Mouse (Mus musculus): ENCODE data around the gene Crybg2. TPM values are rescaled to one million over a fixed set of nuclear protein-coding genes. Genes with fewer than 3 reads are reported as not detected.

Gene Crybg2
- polyA plus RNA-seq, 2 experiments: 0.23 to 0.42 TPM

GRCm38 (mm10) chr4:134058166-134058715 is 2.4 kb upstream of the Crybg2 start:
- Histone ChIP-seq H3K4me1 (replicated peaks; ENCODE audit: control insufficient read depth in 2 of 2, insufficient read depth in 2 of 2, low read length in 1 of 2) (peaks cover 0 to 9% of the 10 kb centered on the region in 2 experiments; a peak in 3 of 4 replicates), H3K27ac (no peak overlapping the region), H3K4me2 (ENCODE audit: low read depth) (peak overlapping the region; percentile 41), H3K4me3 (ENCODE audit: insufficient read depth in 1 of 2, low read depth in 2 of 2, low read length in 2 of 2) (no peak overlapping the region), H3K36me3 (replicated peaks; ENCODE audit: control insufficient read depth, insufficient read depth, low read depth) (no peaks in the 10 kb centered on the region), H3K9me3 (ENCODE audit: control insufficient read depth, low read length) (no peaks in the 10 kb centered on the region), H3K9ac (replicated peaks) (no peak overlapping the region), H3K27me3 (ENCODE audit: control insufficient read depth, insufficient read depth, low read length) (no peaks in the 10 kb centered on the region)
- no peak for DNase-seq (ENCODE audit: low read depth in 3 of 3, low spot score in 3 of 3)
- WGBS (ENCODE audit: insufficient replicate concordance): 15% methylated on average over 14 of the region's 14 CpGs
- TF ChIP-seq CTCF (IDR thresholded peaks at IDR 0.05; ENCODE audit: low read depth): no peak
- no peak for TF ChIP-seq EP300 (IDR thresholded peaks at IDR 0.05; ENCODE audit: low read depth)
- ATAC-seq (ENCODE audit: insufficient read depth): no peak

GRCm38 (mm10) chr4:134058908-134059307 is 1.7 kb upstream of the Crybg2 start:
- no peak overlapping the region for H3K9ac ChIP-seq (replicated peaks)
- H3K4me2 ChIP-seq (ENCODE audit: low read depth): no peak overlapping the region
- DNase-seq (ENCODE audit: low read depth in 3 of 3, low spot score in 3 of 3): no peak
- WGBS (ENCODE audit: insufficient replicate concordance): 50% methylated on average over 6 of the region's 6 CpGs
- TF ChIP-seq CTCF (IDR thresholded peaks at IDR 0.05; ENCODE audit: low read depth): no peak
- TF ChIP-seq EP300 (IDR thresholded peaks at IDR 0.05; ENCODE audit: low read depth): no peak
- no peaks in the 10 kb centered on the region for H3K9me3 ChIP-seq (ENCODE audit: control insufficient read depth, low read length)
- H3K27me3 ChIP-seq (ENCODE audit: control insufficient read depth, insufficient read depth, low read length): no peaks in the 10 kb centered on the region
- H3K4me1 ChIP-seq (replicated peaks; ENCODE audit: control insufficient read depth in 2 of 2, insufficient read depth in 2 of 2, low read length in 1 of 2): peaks cover 0 to 9% of the 10 kb centered on the region in 2 experiments; a peak in 3 of 4 replicates
- no peaks in the 10 kb centered on the region for H3K36me3 ChIP-seq (replicated peaks; ENCODE audit: control insufficient read depth, insufficient read depth, low read depth)
- no peak overlapping the region for H3K4me3 ChIP-seq (ENCODE audit: insufficient read depth in 1 of 2, low read depth in 2 of 2, low read length in 2 of 2)
- no peak for ATAC-seq (ENCODE audit: insufficient read depth)
- no peak overlapping the region for H3K27ac ChIP-seq

GRCm38 (mm10) chr4:134061166-134061830 is 683 bp downstream of the Crybg2 start:
- Histone ChIP-seq H3K36me3 (replicated peaks; ENCODE audit: control insufficient read depth, insufficient read depth, low read depth) (no peaks in the 10 kb centered on the region), H3K4me3 (ENCODE audit: insufficient read depth in 1 of 2, low read depth in 2 of 2, low read length in 2 of 2) (no peak overlapping the region), H3K9me3 (ENCODE audit: control insufficient read depth, low read length) (no peaks in the 10 kb centered on the region), H3K27me3 (ENCODE audit: control insufficient read depth, insufficient read depth, low read length) (no peaks in the 10 kb centered on the region; the same call in 1 of the 2 replicates), H3K4me2 (ENCODE audit: low read depth) (no peak overlapping the region), H3K27ac (no peak overlapping the region), H3K9ac (replicated peaks) (no peak overlapping the region), H3K4me1 (replicated peaks; ENCODE audit: control insufficient read depth in 2 of 2, insufficient read depth in 2 of 2, low read length in 1 of 2) (peaks cover 0 to 9% of the 10 kb centered on the region in 2 experiments; a peak in 3 of 4 replicates)
- ATAC-seq (ENCODE audit: insufficient read depth): no peak
- WGBS (ENCODE audit: insufficient replicate concordance): 47% methylated on average over 18 of the region's 18 CpGs
- TF ChIP-seq EP300 (IDR thresholded peaks at IDR 0.05; ENCODE audit: low read depth) (no peak), CTCF (IDR thresholded peaks at IDR 0.05; ENCODE audit: low read depth) (no peak)
- no peak for DNase-seq (ENCODE audit: low read depth in 3 of 3, low spot score in 3 of 3)

- Histone ChIP-seq H3K4me3 (ENCODE audit: insufficient read depth in 1 of 2, low read depth in 2 of 2, low read length in 2 of 2) (no peak overlapping the region), H3K36me3 (replicated peaks; ENCODE audit: control insufficient read depth, insufficient read depth, low read depth) (no peaks in the 10 kb centered on the region), H3K9ac (replicated peaks) (no peak overlapping the region), H3K27ac (no peak overlapping the region), H3K4me1 (replicated peaks; ENCODE audit: control insufficient read depth in 2 of 2, insufficient read depth in 2 of 2, low read length in 1 of 2) (peaks cover 0 to 9% of the 10 kb centered on the region in 2 experiments; a peak in 3 of 4 replicates), H3K27me3 (ENCODE audit: control insufficient read depth, insufficient read depth, low read length) (no peaks in the 10 kb centered on the region; the same call in 1 of the 2 replicates), H3K4me2 (ENCODE audit: low read depth) (no peak overlapping the region), H3K9me3 (ENCODE audit: control insufficient read depth, low read length) (no peaks in the 10 kb centered on the region)
- DNase-seq (ENCODE audit: low read depth in 3 of 3, low spot score in 3 of 3) (peak in 2 of 3 experiments; percentile 22 to 31), ATAC-seq (ENCODE audit: insufficient read depth) (peak; percentile 28; the same call in 1 of the 2 replicates)
- WGBS (ENCODE audit: insufficient replicate concordance): 29% methylated on average over 8 of the region's 8 CpGs
- TF ChIP-seq EP300 (IDR thresholded peaks at IDR 0.05; ENCODE audit: low read depth) (no peak), CTCF (IDR thresholded peaks at IDR 0.05; ENCODE audit: low read depth) (no peak)
These were observed 1.4 kb downstream of the Crybg2 start for GRCm38 (mm10) chr4:134061944-134062446.

GRCm38 (mm10) chr4:134062561-134062960 is 1.9 kb downstream of the Crybg2 start:
- Histone ChIP-seq H3K4me1 (replicated peaks; ENCODE audit: control insufficient read depth in 2 of 2, insufficient read depth in 2 of 2, low read length in 1 of 2) (peaks cover 0 to 10% of the 10 kb centered on the region in 2 experiments; a peak in 3 of 4 replicates), H3K9me3 (ENCODE audit: control insufficient read depth, low read length) (no peaks in the 10 kb centered on the region), H3K27ac (no peak overlapping the region), H3K9ac (replicated peaks) (no peak overlapping the region), H3K27me3 (ENCODE audit: control insufficient read depth, insufficient read depth, low read length) (no peaks in the 10 kb centered on the region; the same call in 1 of the 2 replicates), H3K4me2 (ENCODE audit: low read depth) (no peak overlapping the region), H3K4me3 (ENCODE audit: insufficient read depth in 1 of 2, low read depth in 2 of 2, low read length in 2 of 2) (no peak overlapping the region), H3K36me3 (replicated peaks; ENCODE audit: control insufficient read depth, insufficient read depth, low read depth) (no peaks in the 10 kb centered on the region)
- TF ChIP-seq EP300 (IDR thresholded peaks at IDR 0.05; ENCODE audit: low read depth) (no peak), CTCF (IDR thresholded peaks at IDR 0.05; ENCODE audit: low read depth) (no peak)
- DNase-seq (ENCODE audit: low read depth in 3 of 3, low spot score in 3 of 3) (peak in 1 of 3 experiments; percentile 33), ATAC-seq (ENCODE audit: insufficient read depth) (peak; percentile 37; the same call in 1 of the 2 replicates)
- whole genome bisulfite sequencing (ENCODE audit: insufficient replicate concordance): 28% methylated on average over 8 of the region's 8 CpGs
